Mouse (Mus musculus) cerebellum, adult 9-11 months (tissue): ENCODE results near the gene Aqr.

Experiments used
- DNase-seq: peaks from one replicate; pipeline ENCODE4 v3.0.0; 2022

The Aqr gene

GRCm38 (mm10) chr2:114058226-114058796, 128.5 kb downstream of the Aqr start:
- no peak for DNase-seq

GRCm38 (mm10) chr2:114057303-114057853, 129.4 kb downstream of the Aqr start:
- peak; percentile 78 for DNase-seq

GRCm38 (mm10) chr2:114054129-114054528, 132.7 kb downstream of the Aqr start:
- no peak for DNase-seq

- DNase-seq = no peak
Measured at GRCm38 (mm10) chr2:114052696-114053598, 133.9 kb downstream of the Aqr start, which contains the start of gene Actc1. Gene Actc1, minus strand, starts transcription at chr2:114053548.

GRCm38 (mm10) chr2:114051871-114052241, 135.0 kb downstream of the Aqr start:
- DNase-seq = no peak
